Mouse (Mus musculus): ENCODE results near the gene Dynlt1c. TPM values are rescaled to one million over a fixed set of nuclear protein-coding genes. Genes with fewer than 3 reads are reported as not detected.
"Not testable (repeated sequence)": the region's sequence is repeated elsewhere in the genome, so short reads cannot be mapped to it uniquely, and the experiment has no call there.

Gene Dynlt1c
- polyA plus RNA-seq (2014; fragmentation: Nextera tagmentation; extraction: Ambion mirVana), result 18.1 and 25.8 TPM in 2 replicates

- Histone ChIP-seq H3K4me3 (ENCODE audit: low read depth, low read length) (peak within 1 kb of the TSS; percentile 29), H3K4me2 (peak within 1 kb of the TSS; percentile 52)
- WGBS (ENCODE audit: insufficient replicate concordance), result 8% methylated on average over 22 of the region's 40 CpGs
- H3K9me3 ChIP-seq (replicated peaks; ENCODE audit: control insufficient read depth, low read length); H3K4me1 ChIP-seq (ENCODE audit: control insufficient read depth, insufficient read depth, low read length); H3K27me3 ChIP-seq (ENCODE audit: control insufficient read depth, insufficient read depth, low read length); H3K36me3 ChIP-seq (ENCODE audit: control insufficient read depth, insufficient read depth, low read length); H3K27ac ChIP-seq (ENCODE audit: low read depth, low read length); H3K9ac ChIP-seq (ENCODE audit: low read depth, low read length): not testable (repeated sequence)
- ATAC-seq (replicated peaks; ENCODE audit: insufficient number of reproducible peaks, low FRiP score, low TSS enrichment), result peak; percentile 95
These were observed at the start of gene Dynlt1c for GRCm38 (mm10) chr17:6601204-6601911. Dynlt1c (plus strand) TSS chr17:6601671.

- not testable (repeated sequence) for H3K4me2 ChIP-seq; H3K4me3 ChIP-seq (ENCODE audit: low read depth, low read length); H3K36me3 ChIP-seq (ENCODE audit: control insufficient read depth, insufficient read depth, low read length); H3K27ac ChIP-seq (ENCODE audit: low read depth, low read length); H3K27me3 ChIP-seq (ENCODE audit: control insufficient read depth, insufficient read depth, low read length); H3K4me1 ChIP-seq (ENCODE audit: control insufficient read depth, insufficient read depth, low read length); H3K9me3 ChIP-seq (replicated peaks; ENCODE audit: control insufficient read depth, low read length); H3K9ac ChIP-seq (ENCODE audit: low read depth, low read length)
- WGBS (ENCODE audit: insufficient replicate concordance), result no CpG with 5 or more reads among the region's 4 CpGs
- ATAC-seq (replicated peaks; ENCODE audit: insufficient number of reproducible peaks, low FRiP score, low TSS enrichment), result peak; percentile 51; the same call in 1 of the 2 replicates
These were observed 47.7 kb upstream of the Dynlt1c start for GRCm38 (mm10) chr17:6553798-6554197.

- H3K4me2 ChIP-seq; H3K36me3 ChIP-seq (ENCODE audit: control insufficient read depth, insufficient read depth, low read length); H3K27me3 ChIP-seq (ENCODE audit: control insufficient read depth, insufficient read depth, low read length); H3K4me1 ChIP-seq (ENCODE audit: control insufficient read depth, insufficient read depth, low read length); H3K27ac ChIP-seq (ENCODE audit: low read depth, low read length); H3K9ac ChIP-seq (ENCODE audit: low read depth, low read length); H3K9me3 ChIP-seq (replicated peaks; ENCODE audit: control insufficient read depth, low read length); H3K4me3 ChIP-seq (ENCODE audit: low read depth, low read length): not testable (repeated sequence)
- WGBS (ENCODE audit: insufficient replicate concordance), result no CpG with 5 or more reads among the region's 5 CpGs
- ATAC-seq (replicated peaks; ENCODE audit: insufficient number of reproducible peaks, low FRiP score, low TSS enrichment), result 0 out of 2 replicates have a peak, but pooled peaks have one; percentile 15
These were observed 47.2 kb upstream of the Dynlt1c start for GRCm38 (mm10) chr17:6554243-6554642.

GRCm38 (mm10) chr17:6559447-6560133, 41.9 kb upstream of the Dynlt1c start:
- H3K27ac ChIP-seq (ENCODE audit: low read depth, low read length); H3K4me1 ChIP-seq (ENCODE audit: control insufficient read depth, insufficient read depth, low read length); H3K36me3 ChIP-seq (ENCODE audit: control insufficient read depth, insufficient read depth, low read length); H3K4me2 ChIP-seq; H3K27me3 ChIP-seq (ENCODE audit: control insufficient read depth, insufficient read depth, low read length); ATAC-seq (replicated peaks; ENCODE audit: insufficient number of reproducible peaks, low FRiP score, low TSS enrichment); H3K9ac ChIP-seq (ENCODE audit: low read depth, low read length); H3K4me3 ChIP-seq (ENCODE audit: low read depth, low read length); H3K9me3 ChIP-seq (replicated peaks; ENCODE audit: control insufficient read depth, low read length): not testable (repeated sequence)
- WGBS (ENCODE audit: insufficient replicate concordance), result no CpG with 5 or more reads among the region's 4 CpGs

GRCm38 (mm10) chr17:6564866-6565265, 36.6 kb upstream of the Dynlt1c start:
- 89% methylated on average over 3 of the region's 3 CpGs for WGBS (ENCODE audit: insufficient replicate concordance)
- H3K9ac ChIP-seq (ENCODE audit: low read depth, low read length); H3K4me2 ChIP-seq; H3K9me3 ChIP-seq (replicated peaks; ENCODE audit: control insufficient read depth, low read length); H3K4me3 ChIP-seq (ENCODE audit: low read depth, low read length); H3K27me3 ChIP-seq (ENCODE audit: control insufficient read depth, insufficient read depth, low read length); ATAC-seq (replicated peaks; ENCODE audit: insufficient number of reproducible peaks, low FRiP score, low TSS enrichment); H3K27ac ChIP-seq (ENCODE audit: low read depth, low read length); H3K4me1 ChIP-seq (ENCODE audit: control insufficient read depth, insufficient read depth, low read length); H3K36me3 ChIP-seq (ENCODE audit: control insufficient read depth, insufficient read depth, low read length): not testable (repeated sequence)

GRCm38 (mm10) chr17:6567908-6568307, 33.6 kb upstream of the Dynlt1c start:
- H3K9me3 ChIP-seq (replicated peaks; ENCODE audit: control insufficient read depth, low read length); H3K36me3 ChIP-seq (ENCODE audit: control insufficient read depth, insufficient read depth, low read length); H3K27me3 ChIP-seq (ENCODE audit: control insufficient read depth, insufficient read depth, low read length); H3K27ac ChIP-seq (ENCODE audit: low read depth, low read length); H3K4me1 ChIP-seq (ENCODE audit: control insufficient read depth, insufficient read depth, low read length); H3K4me3 ChIP-seq (ENCODE audit: low read depth, low read length); H3K9ac ChIP-seq (ENCODE audit: low read depth, low read length); H3K4me2 ChIP-seq; ATAC-seq (replicated peaks; ENCODE audit: insufficient number of reproducible peaks, low FRiP score, low TSS enrichment): not testable (repeated sequence)
- WGBS (ENCODE audit: insufficient replicate concordance), result 75% methylated on average over 5 of the region's 8 CpGs

GRCm38 (mm10) chr17:6571296-6571695, 30.2 kb upstream of the Dynlt1c start:
- H3K4me3 ChIP-seq (ENCODE audit: low read depth, low read length); H3K9ac ChIP-seq (ENCODE audit: low read depth, low read length); H3K4me2 ChIP-seq; H3K9me3 ChIP-seq (replicated peaks; ENCODE audit: control insufficient read depth, low read length); H3K36me3 ChIP-seq (ENCODE audit: control insufficient read depth, insufficient read depth, low read length); ATAC-seq (replicated peaks; ENCODE audit: insufficient number of reproducible peaks, low FRiP score, low TSS enrichment); H3K4me1 ChIP-seq (ENCODE audit: control insufficient read depth, insufficient read depth, low read length); H3K27me3 ChIP-seq (ENCODE audit: control insufficient read depth, insufficient read depth, low read length); H3K27ac ChIP-seq (ENCODE audit: low read depth, low read length): not testable (repeated sequence)
- 90% methylated on average over 10 of the region's 11 CpGs for WGBS (ENCODE audit: insufficient replicate concordance)

- not testable (repeated sequence) for H3K27ac ChIP-seq (ENCODE audit: low read depth, low read length); H3K36me3 ChIP-seq (ENCODE audit: control insufficient read depth, insufficient read depth, low read length); H3K9me3 ChIP-seq (replicated peaks; ENCODE audit: control insufficient read depth, low read length); ATAC-seq (replicated peaks; ENCODE audit: insufficient number of reproducible peaks, low FRiP score, low TSS enrichment); H3K4me3 ChIP-seq (ENCODE audit: low read depth, low read length); H3K4me1 ChIP-seq (ENCODE audit: control insufficient read depth, insufficient read depth, low read length); H3K4me2 ChIP-seq; H3K9ac ChIP-seq (ENCODE audit: low read depth, low read length); H3K27me3 ChIP-seq (ENCODE audit: control insufficient read depth, insufficient read depth, low read length)
- WGBS (ENCODE audit: insufficient replicate concordance), result no CpG with 5 or more reads among the region's 1 CpGs
These were observed 29.3 kb upstream of the Dynlt1c start for GRCm38 (mm10) chr17:6572202-6572601.

GRCm38 (mm10) chr17:6575376-6575775, 26.1 kb upstream of the Dynlt1c start:
- H3K9ac ChIP-seq (ENCODE audit: low read depth, low read length); H3K9me3 ChIP-seq (replicated peaks; ENCODE audit: control insufficient read depth, low read length); H3K36me3 ChIP-seq (ENCODE audit: control insufficient read depth, insufficient read depth, low read length); H3K4me1 ChIP-seq (ENCODE audit: control insufficient read depth, insufficient read depth, low read length); H3K4me2 ChIP-seq; H3K4me3 ChIP-seq (ENCODE audit: low read depth, low read length); ATAC-seq (replicated peaks; ENCODE audit: insufficient number of reproducible peaks, low FRiP score, low TSS enrichment); H3K27me3 ChIP-seq (ENCODE audit: control insufficient read depth, insufficient read depth, low read length); H3K27ac ChIP-seq (ENCODE audit: low read depth, low read length): not testable (repeated sequence)
- 84% methylated on average over 8 of the region's 8 CpGs for WGBS (ENCODE audit: insufficient replicate concordance)
